Mouse (Mus musculus) testis, postnatal 10 days (tissue): ENCODE data around the gene Krtap3-1.

ENCODE experiments used
- DNase-seq: peaks from one replicate; pipeline ENCODE4 v3.0.0; 2021; ENCODE audit warnings: low spot score

Krtap3-1 gene

DNA sequence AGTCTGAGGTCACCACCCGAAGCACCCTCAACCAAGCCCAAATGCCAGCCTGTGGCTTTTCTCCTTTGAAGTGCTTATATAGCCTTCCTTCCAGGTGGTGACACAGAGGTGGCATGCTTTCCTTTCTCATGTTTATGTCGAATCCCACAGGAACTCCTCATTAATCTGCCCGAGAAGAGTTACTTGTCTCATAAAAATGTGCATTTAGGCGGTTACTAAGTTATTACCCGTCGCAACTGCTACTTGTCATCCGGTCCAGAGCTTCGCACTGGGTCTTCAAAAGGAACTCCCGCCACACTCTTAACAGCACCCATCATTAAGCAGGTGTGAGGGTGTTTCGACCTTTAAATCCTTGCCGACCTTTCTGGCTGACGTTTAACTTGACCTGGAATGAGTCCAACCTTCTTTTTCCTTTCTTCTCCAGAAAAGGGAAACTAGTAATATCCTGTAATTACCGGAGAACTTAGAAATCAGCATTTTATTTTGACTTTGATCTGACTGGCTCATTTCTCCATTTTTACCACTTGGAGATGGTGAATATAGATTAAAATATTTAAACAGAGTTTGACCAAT is 45.1 kb downstream of the Krtap3-1 start, which contains the start of gene Krt39:
TSS of gene Krt39 (minus strand) at position 51 of the 573 bp plus-strand sequence.
- DNase-seq: no peak
